Mouse (Mus musculus): ENCODE measurements at regions not wholly inside any gene's neighbourhood (a gene's known extent, or its start where the extent isn't known, plus 50 kb on each side); places are given as distances from the start of the nearest gene placed in this dataset.

GRCm38 (mm10) chr6:94830801-94831200 lies 130.8 kb upstream of the Lrig1 start:
- TF ChIP-seq CTCF (IDR thresholded peaks at IDR 0.05; ENCODE audit: extremely low read depth, insufficient read length, insufficient replicate concordance, low read depth, low read length) (no peak), POLR2A (IDR thresholded peaks at IDR 0.05; ENCODE audit: low read depth, low read length) (no peak)

Measured in small intestine, adult 2 months (tissue).